Mouse (Mus musculus): ENCODE measurements at regions not wholly inside any gene's neighbourhood (a gene's known extent, or its start where the extent isn't known, plus 50 kb on each side); places are given as distances from the start of the nearest gene placed in this dataset.

DNA sequence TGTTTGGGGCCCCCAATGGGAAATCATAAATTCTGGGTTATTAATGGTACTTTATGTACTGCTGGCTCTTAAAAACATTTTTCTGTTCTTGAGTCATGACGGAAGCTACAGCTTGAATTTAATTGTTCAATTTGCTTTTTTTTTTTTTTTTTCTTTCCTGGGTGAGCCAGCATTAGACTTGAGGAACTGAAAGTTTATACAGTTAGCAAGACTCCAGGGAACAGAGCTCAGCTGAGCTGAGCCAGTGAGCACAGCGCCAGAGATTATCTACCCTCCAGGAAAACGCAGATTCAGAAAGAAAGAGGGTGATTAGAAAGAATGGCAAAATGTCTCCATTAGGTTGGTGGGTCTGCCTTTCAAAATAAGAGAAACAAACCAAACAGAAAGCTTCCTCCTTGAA lies 163.0 kb upstream of the Cited2 start:
- H3K4me3 ChIP-seq (replicated peaks) = no peak overlapping the region
- H3K27me3 ChIP-seq (replicated peaks) = no peaks in the 10 kb centered on the region
- H3K27ac ChIP-seq (replicated peaks) = no peak overlapping the region
- H3K36me3 ChIP-seq = no peaks in the 10 kb centered on the region
- ATAC-seq (ENCODE audit: low FRiP score) = no peak
- WGBS = 53% methylated on average over 3 of the region's 3 CpGs
- no peak overlapping the region for H3K4me2 ChIP-seq
- H3K9me3 ChIP-seq (replicated peaks) = no peaks in the 10 kb centered on the region
- H3K4me1 ChIP-seq = peaks cover 5% of the 10 kb centered on the region
- no peak overlapping the region for H3K9ac ChIP-seq (replicated peaks)

DNA sequence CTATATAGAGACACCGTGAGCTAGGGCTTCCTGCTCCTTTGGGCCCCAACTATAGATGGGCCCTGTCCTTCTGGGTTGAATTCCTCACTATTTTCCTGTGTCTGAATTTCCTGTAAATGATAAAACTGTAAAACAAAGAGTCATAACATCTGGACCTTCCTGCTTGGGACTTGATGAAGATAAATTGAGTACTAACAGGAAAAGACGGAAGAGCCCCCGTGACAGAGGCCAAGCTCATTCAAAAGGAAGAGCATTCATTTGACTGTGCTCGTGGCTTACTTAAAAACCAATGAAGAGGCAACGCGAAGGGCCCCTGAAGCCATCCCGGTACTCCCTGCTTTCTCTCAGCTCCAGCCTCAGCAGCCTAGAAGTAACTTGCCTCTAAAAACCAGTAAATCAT lies 161.6 kb upstream of the Cited2 start:
- WGBS = 59% methylated on average over 7 of the region's 7 CpGs
- Histone ChIP-seq H3K27me3 (replicated peaks) (no peaks in the 10 kb centered on the region), H3K4me1 (peaks cover 5% of the 10 kb centered on the region), H3K36me3 (no peaks in the 10 kb centered on the region), H3K4me3 (replicated peaks) (no peak overlapping the region), H3K9ac (replicated peaks) (no peak overlapping the region), H3K27ac (replicated peaks) (no peak overlapping the region), H3K4me2 (no peak overlapping the region), H3K9me3 (replicated peaks) (no peaks in the 10 kb centered on the region)
- ATAC-seq (ENCODE audit: low FRiP score) = no peak

DNA sequence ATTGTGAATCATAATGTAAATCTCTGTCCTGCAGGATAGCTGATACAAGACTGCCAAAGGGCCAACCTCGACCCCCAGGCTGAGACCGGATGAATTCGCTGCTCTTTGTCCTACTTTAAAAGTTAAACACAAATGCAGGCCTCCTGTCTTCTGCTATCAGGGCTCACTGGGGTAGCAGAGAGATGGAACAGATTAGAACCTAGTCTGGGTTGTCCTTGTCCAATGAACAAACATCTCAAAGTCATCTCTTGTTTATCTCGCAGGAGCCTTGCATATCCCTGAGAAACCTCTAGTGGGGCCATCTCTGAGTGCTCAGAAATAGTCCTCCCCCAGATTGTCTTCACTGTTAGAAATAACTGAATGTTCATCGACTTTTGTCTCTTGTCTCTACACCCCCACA lies 161.0 kb upstream of the Cited2 start:
- no peak overlapping the region for H3K4me3 ChIP-seq (replicated peaks)
- no peak for ATAC-seq (ENCODE audit: low FRiP score)
- WGBS = 93% methylated on average over 5 of the region's 5 CpGs
- no peaks in the 10 kb centered on the region for H3K36me3 ChIP-seq
- H3K4me1 ChIP-seq = peaks cover 5% of the 10 kb centered on the region
- H3K4me2 ChIP-seq = no peak overlapping the region
- no peak overlapping the region for H3K27ac ChIP-seq (replicated peaks)
- H3K9ac ChIP-seq (replicated peaks) = no peak overlapping the region
- no peaks in the 10 kb centered on the region for H3K27me3 ChIP-seq (replicated peaks)
- no peaks in the 10 kb centered on the region for H3K9me3 ChIP-seq (replicated peaks)

DNA sequence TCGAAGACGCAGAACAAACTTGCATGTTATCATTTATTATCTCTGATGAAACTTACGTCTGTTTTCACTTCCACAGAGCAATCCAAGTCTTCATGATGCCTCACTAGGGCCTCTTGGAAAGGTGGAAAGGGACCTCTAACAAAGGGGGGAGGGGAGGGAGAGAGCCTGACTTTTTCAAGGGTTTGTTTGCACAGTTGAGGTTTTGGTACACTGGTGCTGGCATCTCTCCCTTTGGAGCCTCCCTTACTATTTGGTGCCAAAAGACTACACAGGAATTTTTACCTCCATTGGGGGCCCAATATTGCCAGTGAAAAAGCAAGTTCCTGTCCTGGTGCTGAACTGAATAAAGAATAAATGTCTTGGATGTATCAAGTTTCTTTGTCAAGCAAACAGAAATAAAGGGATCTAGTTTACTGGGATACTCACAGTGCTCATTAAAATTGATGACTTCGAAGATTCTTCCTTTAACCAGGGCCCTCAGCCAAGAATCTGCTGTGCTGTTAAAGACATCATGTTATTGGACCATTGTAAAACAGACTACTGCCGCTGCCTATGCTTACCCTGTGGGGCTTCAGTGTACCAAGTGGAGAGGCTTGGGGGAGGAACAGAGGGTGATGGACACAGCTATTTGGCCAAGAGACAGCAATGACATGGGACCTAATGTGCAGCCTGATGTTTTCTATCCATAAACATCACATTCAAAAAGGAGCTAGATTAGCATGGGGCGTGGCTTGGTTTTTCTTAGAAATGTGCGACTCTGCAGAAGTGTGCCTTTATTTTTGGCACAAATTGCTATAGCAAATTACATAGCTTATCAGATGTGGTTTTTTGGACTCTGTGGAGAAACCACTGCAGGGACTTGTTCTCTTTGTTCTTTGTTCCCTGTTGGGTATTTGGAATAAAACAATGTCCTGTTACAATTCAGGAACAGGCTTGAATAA lies 160.3 kb upstream of the Cited2 start:
- WGBS = 65% methylated on average over 7 of the region's 7 CpGs

DNA sequence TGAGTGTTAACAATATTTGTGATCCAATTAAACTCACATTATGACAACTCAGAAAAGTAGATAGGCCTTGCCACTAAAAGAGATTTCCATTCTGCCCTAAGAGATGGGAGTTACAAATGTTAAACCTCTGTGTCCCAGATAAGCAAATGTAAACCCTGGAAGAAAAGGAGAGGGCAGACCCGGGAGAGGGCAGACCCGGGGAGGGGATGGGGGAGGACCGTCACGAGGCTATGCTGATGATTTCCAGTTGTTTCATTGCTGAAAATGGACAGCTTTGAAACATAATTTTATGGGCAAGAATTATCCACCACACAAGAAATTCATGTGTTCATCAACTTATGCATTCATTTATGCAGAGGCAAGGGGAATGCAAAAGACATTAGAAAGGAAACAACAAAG lies 159.7 kb upstream of the Cited2 start:
- Histone ChIP-seq H3K4me3 (replicated peaks) (no peak overlapping the region), H3K27me3 (replicated peaks) (no peaks in the 10 kb centered on the region), H3K4me1 (peaks cover 5% of the 10 kb centered on the region), H3K27ac (replicated peaks) (no peak overlapping the region), H3K9ac (replicated peaks) (no peak overlapping the region), H3K4me2 (no peak overlapping the region), H3K36me3 (no peaks in the 10 kb centered on the region), H3K9me3 (replicated peaks) (no peaks in the 10 kb centered on the region)
- no peak for ATAC-seq (ENCODE audit: low FRiP score)
- 75% methylated on average over 4 of the region's 4 CpGs for WGBS

More for the DNA sequence above, 160.3 kb upstream of the Cited2 start:
- no peak overlapping the region for H3K27ac ChIP-seq (replicated peaks)
- no peaks in the 10 kb centered on the region for H3K9me3 ChIP-seq (replicated peaks)
- no peak for ATAC-seq (ENCODE audit: low FRiP score)
- no peaks in the 10 kb centered on the region for H3K36me3 ChIP-seq
- no peak overlapping the region for H3K9ac ChIP-seq (replicated peaks)
- H3K4me3 ChIP-seq (replicated peaks) = no peak overlapping the region
- no peaks in the 10 kb centered on the region for H3K27me3 ChIP-seq (replicated peaks)
- no peak overlapping the region for H3K4me2 ChIP-seq
- H3K4me1 ChIP-seq = peaks cover 5% of the 10 kb centered on the region

DNA sequence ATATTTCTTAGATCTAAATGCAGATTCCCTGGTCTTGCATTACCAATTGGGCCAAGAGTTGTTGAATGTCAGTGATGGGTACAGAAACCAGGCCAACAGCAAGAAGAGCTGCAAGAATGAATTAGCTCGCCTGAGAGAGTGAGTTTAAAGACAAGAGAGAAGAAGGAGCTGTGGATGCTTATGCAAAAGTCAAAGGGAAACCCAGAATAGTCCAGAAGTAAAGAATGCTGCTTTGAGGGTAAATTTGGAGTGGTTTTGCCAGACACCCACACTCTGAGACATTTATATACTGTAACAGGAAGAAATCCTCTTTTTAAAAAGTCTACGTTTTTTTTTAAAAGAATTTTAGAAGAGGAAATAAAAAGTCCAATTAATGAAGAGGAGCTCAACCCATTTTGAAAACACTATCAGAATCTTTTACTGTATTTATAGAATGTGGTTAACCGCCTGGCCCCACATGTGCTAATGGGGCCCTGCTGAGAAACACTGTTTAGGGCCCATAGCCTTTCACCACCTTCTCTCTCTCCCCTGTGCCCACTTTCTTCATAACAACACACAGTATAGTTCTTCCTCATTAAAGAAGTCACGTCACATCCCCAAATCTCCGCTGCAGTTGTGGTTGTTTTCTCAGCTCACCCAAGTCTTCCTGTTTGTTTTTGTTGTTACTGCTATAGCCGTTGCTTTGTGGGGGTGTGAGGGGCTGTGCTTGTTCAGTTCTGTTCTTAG lies 158.0 kb upstream of the Cited2 start:
- H3K27ac ChIP-seq (replicated peaks) = no peak overlapping the region
- H3K4me1 ChIP-seq = peaks cover 5% of the 10 kb centered on the region
- WGBS = 51% methylated on average over 6 of the region's 6 CpGs
- no peaks in the 10 kb centered on the region for H3K36me3 ChIP-seq
- no peak overlapping the region for H3K4me3 ChIP-seq (replicated peaks)
- no peaks in the 10 kb centered on the region for H3K9me3 ChIP-seq (replicated peaks)
- no peak overlapping the region for H3K4me2 ChIP-seq
- H3K27me3 ChIP-seq (replicated peaks) = no peaks in the 10 kb centered on the region
- no peak for ATAC-seq (ENCODE audit: low FRiP score)
- H3K9ac ChIP-seq (replicated peaks) = no peak overlapping the region

DNA sequence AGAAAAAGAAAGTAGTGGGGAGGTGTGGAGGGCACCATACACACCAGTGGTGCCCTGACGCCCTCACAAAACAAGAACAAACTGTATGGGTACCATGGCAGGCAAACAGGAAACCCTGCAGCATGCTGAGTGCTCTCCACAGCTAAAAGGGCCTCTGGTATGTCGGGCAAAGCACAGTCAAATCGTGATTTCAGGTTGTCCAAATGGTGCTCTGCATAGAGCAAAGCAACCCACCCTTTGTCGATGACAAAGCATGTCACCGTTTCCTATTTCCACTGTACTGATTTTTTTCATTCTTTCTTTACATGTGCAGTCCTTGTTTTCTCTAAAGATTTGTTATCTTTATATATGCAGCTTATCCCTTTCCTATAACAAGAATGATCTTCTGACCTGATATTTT lies 156.0 kb upstream of the Cited2 start:
- Histone ChIP-seq H3K4me3 (replicated peaks) (no peak overlapping the region), H3K9me3 (replicated peaks) (no peaks in the 10 kb centered on the region), H3K4me1 (peaks cover 5% of the 10 kb centered on the region), H3K4me2 (no peak overlapping the region), H3K27ac (replicated peaks) (no peak overlapping the region), H3K36me3 (no peaks in the 10 kb centered on the region), H3K27me3 (replicated peaks) (no peaks in the 10 kb centered on the region), H3K9ac (replicated peaks) (no peak overlapping the region)
- ATAC-seq (ENCODE audit: low FRiP score) = no peak
- WGBS = 92% methylated on average over 5 of the region's 5 CpGs

DNA sequence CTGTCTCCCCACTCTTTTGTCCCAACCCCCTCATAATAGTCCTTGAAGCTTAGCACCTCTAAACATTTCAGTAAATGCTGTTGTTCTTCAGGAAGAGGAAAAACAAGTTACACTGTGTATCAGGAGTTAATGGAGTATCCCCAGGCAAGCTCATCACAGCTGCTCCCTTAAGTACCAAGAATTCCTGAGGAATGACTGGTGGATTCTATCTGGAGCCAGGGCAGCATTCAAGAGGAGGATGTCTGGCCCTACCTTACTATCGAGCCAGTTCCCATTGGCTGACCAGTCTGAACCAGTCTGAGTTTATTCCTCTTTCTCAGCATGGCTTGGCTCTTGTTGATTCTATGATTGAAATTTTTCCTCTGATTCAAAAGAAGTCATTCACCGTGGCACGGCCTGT lies 155.4 kb upstream of the Cited2 start:
- Histone ChIP-seq H3K4me1 (peaks cover 3% of the 10 kb centered on the region), H3K27ac (replicated peaks) (no peak overlapping the region), H3K27me3 (replicated peaks) (no peaks in the 10 kb centered on the region), H3K4me3 (replicated peaks) (no peak overlapping the region), H3K9me3 (replicated peaks) (no peaks in the 10 kb centered on the region), H3K4me2 (no peak overlapping the region), H3K36me3 (no peaks in the 10 kb centered on the region), H3K9ac (replicated peaks) (no peak overlapping the region)
- 92% methylated on average over 3 of the region's 3 CpGs for WGBS
- no peak for ATAC-seq (ENCODE audit: low FRiP score)

DNA sequence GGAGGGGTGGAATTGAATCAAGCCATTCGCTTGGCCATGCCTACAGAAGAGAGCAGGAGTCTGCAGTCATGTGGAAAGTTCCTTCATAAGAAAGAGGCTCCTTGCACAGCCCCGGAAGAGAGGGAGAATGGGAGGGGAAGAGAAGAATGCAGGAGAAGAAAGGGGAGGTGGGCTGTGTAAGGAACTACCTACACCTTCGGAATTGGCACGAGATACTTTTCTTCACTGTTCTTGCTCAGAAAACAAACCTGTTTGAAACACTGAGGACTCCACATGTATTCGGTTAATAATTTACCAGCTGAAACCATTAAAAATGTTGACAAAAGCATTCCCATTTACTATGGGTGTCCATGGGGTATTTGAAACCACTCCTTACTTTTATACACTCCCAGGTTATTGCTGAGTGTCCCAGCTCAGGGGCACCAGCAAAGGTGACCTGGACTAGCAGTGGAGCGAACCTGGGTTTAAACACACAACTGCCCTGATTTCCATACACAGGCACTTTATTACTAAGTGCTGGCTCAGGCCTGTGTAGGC lies 153.4 kb upstream of the Cited2 start:
- Histone ChIP-seq H3K27ac (replicated peaks) (no peak overlapping the region), H3K9ac (replicated peaks) (no peak overlapping the region), H3K4me3 (replicated peaks) (no peak overlapping the region), H3K9me3 (replicated peaks) (no peaks in the 10 kb centered on the region), H3K4me2 (no peak overlapping the region), H3K27me3 (replicated peaks) (no peaks in the 10 kb centered on the region), H3K4me1 (no peaks in the 10 kb centered on the region), H3K36me3 (no peaks in the 10 kb centered on the region)
- ATAC-seq (ENCODE audit: low FRiP score) = no peak
- 81% methylated on average over 6 of the region's 6 CpGs for WGBS

DNA sequence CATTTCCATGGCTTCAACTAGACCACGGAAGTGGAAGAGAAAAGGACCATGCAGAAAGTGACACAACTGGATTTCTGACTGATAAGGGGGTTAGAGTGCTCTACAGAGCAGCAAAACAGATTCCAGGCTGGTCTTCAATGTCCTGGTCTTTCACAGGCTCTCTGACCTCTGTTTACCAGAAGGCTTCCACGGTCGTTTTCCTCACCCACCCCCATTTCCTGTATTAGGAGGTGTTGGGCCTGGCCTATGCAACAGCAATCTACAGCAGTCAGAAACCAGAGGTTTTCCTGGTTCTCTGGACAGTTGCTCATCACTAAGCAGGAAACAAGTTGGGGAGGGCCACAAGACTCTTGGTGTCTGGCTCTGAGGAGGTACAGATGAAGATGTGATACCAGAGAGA lies 148.1 kb upstream of the Cited2 start:
- no peak overlapping the region for H3K9ac ChIP-seq (replicated peaks)
- no peak for ATAC-seq (ENCODE audit: low FRiP score)
- H3K4me1 ChIP-seq = no peaks in the 10 kb centered on the region
- H3K27ac ChIP-seq (replicated peaks) = no peak overlapping the region
- H3K36me3 ChIP-seq = no peaks in the 10 kb centered on the region
- no peaks in the 10 kb centered on the region for H3K27me3 ChIP-seq (replicated peaks)
- H3K4me3 ChIP-seq (replicated peaks) = no peak overlapping the region
- WGBS = 79% methylated on average over 3 of the region's 3 CpGs
- no peaks in the 10 kb centered on the region for H3K9me3 ChIP-seq (replicated peaks)
- H3K4me2 ChIP-seq = no peak overlapping the region

DNA sequence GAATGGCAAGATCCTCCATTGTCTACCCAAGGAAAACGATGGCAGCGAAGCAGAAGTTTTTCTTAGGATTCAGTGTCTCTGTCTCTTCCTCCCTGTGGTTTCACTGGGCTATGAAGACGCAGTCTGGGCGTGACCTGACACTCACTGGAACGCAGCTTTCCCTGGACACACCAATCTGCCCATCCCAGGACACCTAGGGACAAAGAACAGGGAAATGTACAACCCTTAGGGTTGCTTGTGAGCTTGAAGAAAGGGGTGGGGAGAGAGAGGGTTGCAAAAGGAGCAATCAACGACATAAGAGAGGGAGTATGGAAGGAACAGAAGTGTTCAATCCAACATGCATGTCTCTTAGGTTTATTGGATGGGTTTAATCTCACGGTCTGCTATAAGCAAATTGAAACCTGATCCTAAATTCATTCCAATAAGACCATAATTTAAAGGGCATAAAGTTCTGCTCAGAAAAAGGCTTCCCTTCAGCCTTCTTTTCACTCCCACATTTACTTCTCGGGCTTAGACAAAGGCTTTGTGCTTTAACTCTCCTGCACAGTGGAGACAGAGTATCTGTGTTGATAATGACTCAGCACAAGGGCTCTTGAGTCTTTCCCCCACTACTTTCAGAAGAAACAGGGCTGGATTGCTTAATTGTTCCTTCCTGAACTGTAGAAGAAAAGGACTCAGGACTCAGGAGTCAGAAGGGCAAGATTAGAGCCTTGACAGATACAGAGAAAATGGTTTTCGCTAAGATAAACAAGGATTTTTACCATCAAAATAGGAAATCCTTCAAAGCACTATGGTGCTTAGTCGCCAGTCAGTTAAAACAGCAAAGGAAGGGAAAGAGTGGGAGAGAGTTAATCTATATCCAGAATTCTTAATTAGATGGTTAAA lies 147.3 kb upstream of the Cited2 start:
- H3K9me3 ChIP-seq (replicated peaks) = no peaks in the 10 kb centered on the region
- no peak overlapping the region for H3K4me3 ChIP-seq (replicated peaks)
- no peak overlapping the region for H3K9ac ChIP-seq (replicated peaks)
- no peak overlapping the region for H3K4me2 ChIP-seq
- no peaks in the 10 kb centered on the region for H3K4me1 ChIP-seq
- H3K27me3 ChIP-seq (replicated peaks) = no peaks in the 10 kb centered on the region
- H3K36me3 ChIP-seq = no peaks in the 10 kb centered on the region
- no peak overlapping the region for H3K27ac ChIP-seq (replicated peaks)
- ATAC-seq (ENCODE audit: low FRiP score) = no peak
- 56% methylated on average over 10 of the region's 10 CpGs for WGBS

Data from neural tube, embryonic 15.5 days (tissue).